Mouse (Mus musculus): ENCODE measurements around the gene Eif3l.

Eif3l gene

GRCm38 (mm10) chr15:79093083-79093839 is 18.3 kb downstream of the Eif3l start:
- DNase-seq (ENCODE audit: extremely low spot score), result no peak

GRCm38 (mm10) chr15:79095483-79095882 is 20.5 kb downstream of the Eif3l start:
- DNase-seq (ENCODE audit: extremely low spot score), result no peak

- no peak for DNase-seq (ENCODE audit: extremely low spot score)
Measured at GRCm38 (mm10) chr15:79096556-79096955, 21.6 kb downstream of the Eif3l start.

- no peak for DNase-seq (ENCODE audit: extremely low spot score)
Measured at GRCm38 (mm10) chr15:79097135-79097534, 22.2 kb downstream of the Eif3l start.

- DNase-seq (ENCODE audit: extremely low spot score), result no peak
Measured at GRCm38 (mm10) chr15:79097611-79098025, 22.6 kb downstream of the Eif3l start.

GRCm38 (mm10) chr15:79098220-79098619 is 23.2 kb downstream of the Eif3l start:
- DNase-seq (ENCODE audit: extremely low spot score), result no peak

- DNase-seq (ENCODE audit: extremely low spot score), result no peak
Measured at GRCm38 (mm10) chr15:79098868-79099267, 23.9 kb downstream of the Eif3l start.

GRCm38 (mm10) chr15:79099456-79099855 is 24.5 kb downstream of the Eif3l start:
- DNase-seq (ENCODE audit: extremely low spot score), result no peak

GRCm38 (mm10) chr15:79100391-79100790 is 25.4 kb downstream of the Eif3l start:
- DNase-seq (ENCODE audit: extremely low spot score), result no peak

- DNase-seq (ENCODE audit: extremely low spot score), result no peak
Measured at GRCm38 (mm10) chr15:79101531-79101930, 26.6 kb downstream of the Eif3l start.

- DNase-seq (ENCODE audit: extremely low spot score), result no peak
Measured at GRCm38 (mm10) chr15:79103264-79103663, 28.3 kb downstream of the Eif3l start.

- DNase-seq (ENCODE audit: extremely low spot score), result no peak
Measured at GRCm38 (mm10) chr15:79105804-79106203, 30.8 kb downstream of the Eif3l start.

- no peak for DNase-seq (ENCODE audit: extremely low spot score)
Measured at GRCm38 (mm10) chr15:79107966-79108365, 33.0 kb downstream of the Eif3l start.

- peak; percentile 68 for DNase-seq (ENCODE audit: extremely low spot score)
Measured at GRCm38 (mm10) chr15:79108421-79109320, 33.7 kb downstream of the Eif3l start, which contains the start of gene Micall1. Micall1 (plus strand) TSS chr15:79108898.

GRCm38 (mm10) chr15:79109321-79109934 is 34.4 kb downstream of the Eif3l start:
- no peak for DNase-seq (ENCODE audit: extremely low spot score)

GRCm38 (mm10) chr15:79110031-79110430 is 35.1 kb downstream of the Eif3l start:
- no peak for DNase-seq (ENCODE audit: extremely low spot score)

- DNase-seq (ENCODE audit: extremely low spot score), result no peak
Measured at GRCm38 (mm10) chr15:79110528-79110927, 35.5 kb downstream of the Eif3l start.

GRCm38 (mm10) chr15:79111774-79112173 is 36.8 kb downstream of the Eif3l start:
- no peak for DNase-seq (ENCODE audit: extremely low spot score)

GRCm38 (mm10) chr15:79115276-79115675 is 40.3 kb downstream of the Eif3l start:
- DNase-seq (ENCODE audit: extremely low spot score), result no peak

- DNase-seq (ENCODE audit: extremely low spot score), result no peak
Measured at GRCm38 (mm10) chr15:79119491-79119890, 44.5 kb downstream of the Eif3l start.

- DNase-seq (ENCODE audit: extremely low spot score), result no peak
Measured at GRCm38 (mm10) chr15:79122119-79122518, 47.1 kb downstream of the Eif3l start.

- DNase-seq (ENCODE audit: extremely low spot score), result no peak
Measured at GRCm38 (mm10) chr15:79122546-79122945, 47.6 kb downstream of the Eif3l start.

Measured in embryo, embryonic 9.5 days (tissue).